Mouse (Mus musculus) intestine, embryonic 15.5 days (tissue): Measurements from ENCODE around the gene Fam187b. TPM values are rescaled to one million over a fixed set of nuclear protein-coding genes. Genes with fewer than 3 reads are reported as not detected.

Source experiments
- ATAC-seq: fragments of 200-750 bp; cut with Nextera tagmentation; 2 replicates; pipeline ENCODE4 v1.8.0; 2017; ENCODE audit warnings: moderate TSS enrichment, moderate library complexity
- H3K27ac ChIP-seq: fragments of 300-500 bp; sonication (generic); 2 replicates; pipeline ENCODE4 v1.5.1; 2015; ENCODE audit warnings: mild to moderate bottlenecking, inconsistent platforms
- H3K27me3 ChIP-seq: fragments of 300-500 bp; sonication (generic); replicated peaks from 2 replicates; pipeline ENCODE4 v1.6.1; 2015; ENCODE audit warnings: inconsistent platforms
- H3K36me3 ChIP-seq: fragments of 300-500 bp; sonication (generic); 2 replicates; pipeline ENCODE4 v1.6.1; 2015; ENCODE audit warnings: inconsistent platforms
- H3K4me1 ChIP-seq: fragments of 300-500 bp; sonication (generic); replicated peaks from 2 replicates; pipeline ENCODE4 v1.6.1; 2015; ENCODE audit warnings: inconsistent platforms
- H3K4me2 ChIP-seq: fragments of 300-500 bp; sonication (generic); replicated peaks from 2 replicates; pipeline ENCODE4 v1.6.1; 2015; ENCODE audit warnings: mild to moderate bottlenecking, inconsistent platforms
- H3K4me3 ChIP-seq: fragments of 300-500 bp; sonication (generic); replicated peaks from 2 replicates; pipeline ENCODE4 v1.5.1; 2015; ENCODE audit warnings: inconsistent platforms
- H3K9ac ChIP-seq: fragments of 300-500 bp; sonication (generic); 2 replicates; pipeline ENCODE4 v1.6.1; 2015; ENCODE audit warnings: inconsistent platforms
- H3K9me3 ChIP-seq: fragments of 300-500 bp; sonication (generic); 2 replicates; pipeline ENCODE4 v1.6.1; 2016; ENCODE audit warnings: inconsistent platforms
- WGBS: fragments of 180-500 bp; shearing (Covaris S2); methylation state at CpG from one replicate; pipeline ENCODE4 v1.1.7; 2015; 5-methylcytosine and 5-hydroxymethylcytosine counted together
- polyA plus RNA-seq: library from polyadenylated mRNA; unstranded; fragments of >200 nt; fragmentation: Nextera tagmentation; extraction: Ambion mirVana; gene quantifications from 2 replicates; pipeline ENCODE4 v1.2.1, GENCODE M21; 2015

Fam187b gene
- polyA plus RNA-seq, 1 experiment from 2014 or later: 10.1 TPM

DNA sequence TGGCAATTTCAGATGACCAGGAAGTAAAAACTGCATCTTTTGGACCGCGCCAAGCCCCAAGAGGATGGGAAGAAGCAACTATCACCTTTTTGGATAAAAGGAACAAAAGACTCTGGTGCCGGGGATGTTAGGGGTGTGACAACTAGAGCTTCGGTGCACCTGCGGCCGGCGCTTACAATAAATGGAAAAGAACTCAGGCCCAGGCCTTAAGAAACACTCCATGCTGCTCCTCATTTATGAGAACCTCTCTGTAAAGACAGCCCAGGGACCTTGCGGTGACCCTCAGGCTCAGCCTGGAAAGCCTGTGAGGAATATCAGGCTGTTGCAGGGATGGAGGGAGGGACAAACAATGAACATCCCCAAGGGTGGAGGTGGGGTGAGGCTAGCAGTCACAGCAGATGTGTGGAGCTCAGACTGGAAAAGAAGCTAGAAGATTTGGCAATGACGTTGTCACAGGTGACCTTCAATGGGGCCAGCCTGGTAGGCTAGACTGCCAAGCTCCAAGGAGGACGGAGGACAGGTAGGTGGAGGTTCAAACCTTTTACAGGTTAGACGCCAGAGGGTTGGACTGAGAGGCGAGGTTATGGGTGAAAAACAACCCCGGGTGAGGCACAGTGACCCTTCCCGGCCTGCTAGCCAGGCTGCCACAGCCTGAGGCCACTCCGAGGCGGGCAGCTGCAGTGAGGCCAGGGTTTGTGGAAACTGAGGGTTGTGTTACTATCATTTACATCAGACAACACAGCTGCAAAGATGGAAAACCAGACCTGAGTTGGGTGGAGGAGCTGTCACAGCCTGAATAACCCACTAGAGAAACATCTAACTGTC is 20.9 kb upstream of the Fam187b start:
- ATAC-seq: no peak
- Histone ChIP-seq H3K4me1 (peaks cover 9% of the 10 kb centered on the region; the same call in 1 of the 2 replicates), H3K9ac (no peak overlapping the region), H3K27me3 (no peaks in the 10 kb centered on the region), H3K27ac (no peak overlapping the region), H3K4me3 (no peak overlapping the region), H3K4me2 (no peak overlapping the region), H3K9me3 (no peaks in the 10 kb centered on the region), H3K36me3 (peaks cover 34% of the 10 kb centered on the region)
- 94% methylated on average over 16 of the region's 16 CpGs for WGBS

DNA sequence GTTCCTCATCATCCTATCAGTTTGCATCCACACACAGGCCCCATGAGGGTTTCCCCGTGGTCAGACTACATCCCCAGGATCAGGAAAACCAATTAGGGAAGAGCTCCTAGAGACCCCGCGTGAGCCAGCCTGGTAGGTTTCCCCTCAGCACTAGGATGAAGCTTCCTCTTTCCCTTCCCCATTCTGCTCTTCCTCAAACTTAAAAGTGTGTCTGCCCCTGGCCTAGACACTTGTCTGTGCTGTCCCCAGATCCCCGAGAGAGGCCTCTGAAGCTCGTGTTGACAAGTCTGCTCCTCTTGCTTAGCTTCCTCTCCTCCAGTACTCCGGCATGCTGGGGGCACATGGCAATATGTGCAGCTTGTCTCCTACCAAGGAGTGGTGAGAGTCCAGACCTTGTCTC is 20.1 kb upstream of the Fam187b start:
- 87% methylated on average over 6 of the region's 6 CpGs for WGBS
- no peaks in the 10 kb centered on the region for H3K9me3 ChIP-seq
- H3K27ac ChIP-seq: no peak overlapping the region
- H3K4me3 ChIP-seq: no peak overlapping the region
- peaks cover 34% of the 10 kb centered on the region for H3K36me3 ChIP-seq
- H3K9ac ChIP-seq: no peak overlapping the region
- no peak overlapping the region for H3K4me2 ChIP-seq
- H3K27me3 ChIP-seq: no peaks in the 10 kb centered on the region
- peaks cover 17% of the 10 kb centered on the region for H3K4me1 ChIP-seq
- no peak for ATAC-seq

DNA sequence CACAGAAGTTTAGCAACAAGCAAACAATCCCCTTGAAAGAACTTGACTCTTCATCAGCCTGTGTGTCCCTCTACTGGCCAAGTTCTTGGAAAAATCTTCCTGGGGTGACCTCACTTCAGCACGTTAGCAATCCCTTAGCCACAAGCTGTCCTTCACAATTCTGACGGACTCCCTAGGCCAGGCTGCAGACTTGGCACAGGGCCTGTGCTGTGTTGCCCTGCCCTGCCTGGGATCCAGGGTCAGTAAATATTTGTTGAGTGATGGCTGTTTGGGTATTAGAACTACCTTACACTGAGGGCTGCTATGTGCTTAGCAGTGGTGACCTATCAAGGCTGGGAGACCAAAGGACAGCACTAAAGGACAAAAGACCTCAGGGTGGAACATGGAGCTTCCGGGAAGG is 19.6 kb upstream of the Fam187b start:
- no peak overlapping the region for H3K4me2 ChIP-seq
- H3K27me3 ChIP-seq: no peaks in the 10 kb centered on the region
- H3K9ac ChIP-seq: no peak overlapping the region
- no peak overlapping the region for H3K27ac ChIP-seq
- H3K36me3 ChIP-seq: peaks cover 34% of the 10 kb centered on the region
- H3K9me3 ChIP-seq: no peaks in the 10 kb centered on the region
- peaks cover 17% of the 10 kb centered on the region for H3K4me1 ChIP-seq
- WGBS: 80% methylated on average over 3 of the region's 3 CpGs
- no peak overlapping the region for H3K4me3 ChIP-seq
- no peak for ATAC-seq

DNA sequence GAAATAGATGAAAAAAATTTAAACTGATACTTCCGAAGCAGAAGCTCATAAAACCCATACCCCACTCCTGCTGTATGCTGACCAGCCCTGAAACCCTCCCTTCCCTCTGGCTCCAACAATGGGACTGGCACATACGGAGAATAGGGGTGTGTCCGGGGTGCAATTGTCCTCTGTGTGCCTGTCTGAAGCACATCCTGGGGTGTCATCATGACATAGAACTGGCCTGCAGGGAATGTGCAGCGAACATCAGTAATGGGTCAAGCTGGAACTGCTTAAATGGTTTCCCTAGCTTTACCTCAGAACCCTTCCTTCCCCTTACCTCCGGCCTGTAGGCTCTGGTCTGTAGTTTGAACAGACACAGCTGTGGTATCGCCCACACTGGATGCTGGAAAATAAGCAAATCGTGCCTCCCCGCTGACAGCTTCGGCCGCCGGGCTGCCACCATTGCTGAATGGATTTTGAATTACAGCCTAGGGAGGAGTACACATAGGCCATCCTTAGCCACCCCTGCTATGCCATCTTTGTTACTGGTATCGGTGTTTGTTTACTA is 18.5 kb upstream of the Fam187b start:
- Histone ChIP-seq H3K4me1 (peaks cover 17% of the 10 kb centered on the region), H3K9ac (0 out of 2 replicates have a peak overlapping the region, but pooled peaks have one; percentile 99), H3K4me3 (peak overlapping the region; percentile 92; the same call in 1 of the 2 replicates), H3K27me3 (no peaks in the 10 kb centered on the region), H3K36me3 (peaks cover 28% of the 10 kb centered on the region), H3K4me2 (peak overlapping the region; percentile 81), H3K9me3 (no peaks in the 10 kb centered on the region), H3K27ac (no peak overlapping the region)
- ATAC-seq: no peak
- 73% methylated on average over 12 of the region's 12 CpGs for WGBS

DNA sequence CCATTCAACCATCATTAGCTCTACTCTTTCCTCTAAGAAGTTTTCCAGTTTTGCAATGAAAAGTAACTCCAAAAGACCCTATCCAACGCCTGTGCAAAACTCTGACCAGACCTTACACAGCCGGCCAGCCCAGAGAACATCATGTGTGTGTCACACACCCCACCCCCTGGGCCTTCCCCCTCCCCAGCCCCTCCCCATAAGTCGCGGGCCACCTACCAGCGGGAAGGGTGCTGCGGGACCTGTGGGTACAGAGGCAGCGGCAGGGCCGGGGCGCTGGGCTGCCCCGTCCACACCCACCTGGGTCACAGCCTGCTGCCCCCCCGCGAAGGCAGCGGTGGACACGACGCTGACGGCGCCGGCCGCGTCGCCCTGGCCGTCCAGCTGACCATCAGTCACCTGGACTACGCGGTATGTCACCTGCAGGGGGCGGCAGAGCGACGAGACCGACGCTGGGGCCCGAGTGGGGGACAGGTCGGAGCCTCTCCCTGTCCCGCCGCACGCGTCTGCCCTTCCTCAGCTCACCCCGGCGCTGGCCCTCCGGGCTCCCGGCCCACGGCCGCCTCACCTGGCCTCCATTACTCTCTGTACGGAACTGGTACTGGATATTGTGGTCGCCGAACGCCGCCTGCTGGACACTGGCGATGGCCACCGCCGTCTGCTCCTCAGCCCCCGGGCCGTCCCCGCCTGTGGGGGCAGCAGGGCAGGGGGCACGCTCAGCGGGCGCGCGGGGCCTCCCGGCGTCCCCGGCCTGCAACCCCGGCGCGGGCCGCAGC is 17.8 kb upstream of the Fam187b start:
- Histone ChIP-seq H3K9ac (peak overlapping the region; percentile 99), H3K4me2 (peak overlapping the region; percentile 81), H3K4me3 (peak overlapping the region; percentile 92), H3K27me3 (no peaks in the 10 kb centered on the region), H3K4me1 (peaks cover 17% of the 10 kb centered on the region), H3K36me3 (peaks cover 25% of the 10 kb centered on the region), H3K27ac (peak overlapping the region; percentile 99), H3K9me3 (no peaks in the 10 kb centered on the region)
- ATAC-seq: peak; percentile 73
- WGBS: under 1% methylated on average over 54 of the region's 64 CpGs

DNA sequence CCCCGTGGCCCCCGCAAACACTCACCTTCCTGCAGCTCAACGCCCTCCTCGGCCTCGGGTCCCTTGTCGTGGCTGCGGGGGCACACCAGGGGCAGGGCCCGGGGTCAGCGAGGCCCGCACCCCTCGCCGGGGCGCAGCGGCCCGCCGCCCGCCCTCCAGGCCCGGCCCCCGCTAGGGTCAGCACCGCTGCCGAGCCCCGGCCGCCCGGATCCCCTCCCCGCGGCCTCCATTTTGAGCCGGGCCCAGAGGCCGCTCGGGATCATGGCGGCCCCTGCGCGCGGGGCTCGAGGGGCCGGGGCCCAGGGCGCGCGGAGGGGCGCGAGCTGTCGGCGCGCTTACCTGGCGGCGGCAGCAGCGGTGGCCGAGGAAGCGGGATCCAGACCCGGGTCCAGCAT is 17.2 kb upstream of the Fam187b start:
- H3K27me3 ChIP-seq: no peaks in the 10 kb centered on the region
- WGBS: under 1% methylated on average over 36 of the region's 49 CpGs
- H3K4me2 ChIP-seq: peak overlapping the region; percentile 81
- H3K9me3 ChIP-seq: no peaks in the 10 kb centered on the region
- peak overlapping the region; percentile 92 for H3K4me3 ChIP-seq
- H3K36me3 ChIP-seq: peaks cover 23% of the 10 kb centered on the region
- peaks cover 17% of the 10 kb centered on the region for H3K4me1 ChIP-seq
- peak overlapping the region; percentile 99 for H3K27ac ChIP-seq
- peak; percentile 46 for ATAC-seq
- H3K9ac ChIP-seq: peak overlapping the region; percentile 99

DNA sequence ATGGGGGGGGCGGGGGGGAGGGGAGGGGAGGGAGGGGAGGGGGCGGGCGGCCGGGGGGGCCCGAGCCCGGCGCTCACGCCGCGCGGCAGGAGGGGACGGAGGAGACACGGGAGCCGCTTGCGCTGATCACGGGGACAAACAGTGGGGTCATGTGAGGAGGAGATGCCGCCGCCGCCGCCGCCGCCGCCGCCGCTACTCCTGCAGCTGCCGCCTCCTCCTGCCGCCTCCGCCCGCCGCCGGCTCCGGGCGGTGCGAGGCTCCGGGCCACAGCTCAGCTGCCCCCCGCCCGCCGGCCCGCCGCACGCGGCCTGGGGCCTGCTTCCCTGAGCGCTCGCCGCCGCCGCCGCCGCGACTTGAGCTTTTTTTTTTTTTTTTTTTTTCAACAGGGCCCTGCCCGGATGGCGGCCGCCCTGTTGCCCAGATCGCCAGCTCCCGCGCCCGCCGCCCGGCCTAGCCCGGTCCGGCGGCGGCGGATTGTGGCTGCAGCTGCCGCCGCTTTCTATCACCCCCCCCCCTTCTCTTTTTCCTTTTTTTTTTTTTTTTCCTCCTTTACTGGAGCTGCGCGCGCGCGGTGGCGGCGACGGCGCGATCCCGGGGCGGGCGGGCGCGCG is 16.7 kb upstream of the Fam187b start, which contains the start of gene Usf2:
Gene Usf2, minus strand, starts transcription at position 48 of the 611 bp plus-strand sequence.
- H3K4me2 ChIP-seq: peak within 1 kb of the TSS; percentile 81
- H3K27me3 ChIP-seq: no peaks in the 10 kb centered on the region
- peak within 1 kb of the TSS; percentile 92 for H3K4me3 ChIP-seq
- peak within 1 kb of the TSS; percentile 99 for H3K9ac ChIP-seq
- H3K27ac ChIP-seq: peak within 1 kb of the TSS; percentile 99
- H3K36me3 ChIP-seq: peaks cover 23% of the 10 kb centered on the region
- no peaks in the 10 kb centered on the region for H3K9me3 ChIP-seq
- H3K4me1 ChIP-seq: peaks cover 17% of the 10 kb centered on the region
- ATAC-seq: peak; percentile 64
- under 1% methylated on average over 42 of the region's 82 CpGs for WGBS

DNA sequence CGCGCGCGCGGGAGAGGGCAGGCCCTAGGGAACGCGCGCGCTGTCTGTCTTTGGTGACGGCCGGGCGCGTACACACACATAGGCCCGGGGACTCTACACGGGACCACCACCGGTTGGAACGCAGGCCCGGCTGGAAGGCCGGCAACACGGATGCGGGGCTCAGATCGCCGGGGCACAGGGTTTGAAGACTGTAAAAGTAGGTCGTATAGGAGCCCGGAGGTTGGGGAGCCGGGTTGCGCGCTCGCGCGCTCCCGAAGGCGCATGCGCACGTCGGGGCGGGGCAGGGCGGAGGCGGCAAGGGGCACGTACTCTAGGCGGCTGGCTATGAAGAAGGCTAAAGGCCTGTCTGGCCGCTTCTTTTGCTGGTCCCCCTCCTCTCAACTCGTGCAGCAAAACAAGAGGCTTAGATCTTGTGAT is 16.2 kb upstream of the Fam187b start:
- peak overlapping the region; percentile 65 for H3K4me2 ChIP-seq
- H3K4me1 ChIP-seq: peaks cover 17% of the 10 kb centered on the region
- WGBS: under 1% methylated on average over 43 of the region's 43 CpGs
- H3K9me3 ChIP-seq: no peaks in the 10 kb centered on the region
- H3K9ac ChIP-seq: peak overlapping the region; percentile 99
- ATAC-seq: peak; percentile 76
- no peaks in the 10 kb centered on the region for H3K27me3 ChIP-seq
- H3K27ac ChIP-seq: peak overlapping the region; percentile 99
- H3K36me3 ChIP-seq: peaks cover 18% of the 10 kb centered on the region
- H3K4me3 ChIP-seq: peak overlapping the region; percentile 92

DNA sequence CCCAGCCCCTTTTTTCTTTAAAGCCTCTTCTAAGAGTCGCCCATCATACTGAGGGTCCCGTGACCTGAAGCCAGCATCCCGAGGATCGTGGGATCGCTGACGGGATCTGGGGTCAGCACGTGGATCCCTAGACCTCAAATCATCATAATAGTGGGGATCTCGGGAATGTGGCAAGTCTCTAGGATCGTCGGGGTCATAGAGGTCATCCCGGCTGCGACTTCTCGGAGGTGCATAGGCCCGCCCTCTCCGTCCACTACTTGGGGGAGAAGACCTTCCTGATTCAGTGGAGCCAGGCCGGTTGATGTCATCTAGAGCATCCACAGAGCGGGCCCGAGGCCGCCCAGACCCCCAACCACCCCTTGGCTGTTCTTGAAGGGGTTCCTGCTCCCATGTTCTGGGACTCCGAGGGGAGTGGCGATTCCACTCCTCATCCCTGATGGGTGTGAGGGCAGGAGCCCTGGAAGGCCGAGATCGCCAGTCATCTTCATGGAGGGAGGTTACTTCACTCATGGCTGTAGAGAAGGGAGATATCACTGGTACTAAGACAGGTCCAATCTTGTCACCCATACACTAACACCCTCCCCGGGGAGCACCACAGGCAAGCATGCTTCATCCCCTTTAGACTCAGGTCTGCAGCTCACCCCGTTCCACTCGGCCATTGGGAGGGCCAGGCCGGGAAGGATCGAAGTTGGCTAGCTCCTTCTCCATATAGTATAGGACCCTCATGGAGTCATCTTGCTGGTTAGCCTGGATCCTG is 15.3 kb upstream of the Fam187b start:
- ATAC-seq: no peak
- H3K27ac ChIP-seq: peak overlapping the region; percentile 99
- H3K27me3 ChIP-seq: no peaks in the 10 kb centered on the region
- peak overlapping the region; percentile 92 for H3K4me3 ChIP-seq
- 69% methylated on average over 28 of the region's 28 CpGs for WGBS
- H3K9ac ChIP-seq: peak overlapping the region; percentile 99
- peak overlapping the region; percentile 65 for H3K4me2 ChIP-seq
- H3K9me3 ChIP-seq: no peaks in the 10 kb centered on the region
- peaks cover 10% of the 10 kb centered on the region for H3K36me3 ChIP-seq
- peaks cover 17% of the 10 kb centered on the region for H3K4me1 ChIP-seq

DNA sequence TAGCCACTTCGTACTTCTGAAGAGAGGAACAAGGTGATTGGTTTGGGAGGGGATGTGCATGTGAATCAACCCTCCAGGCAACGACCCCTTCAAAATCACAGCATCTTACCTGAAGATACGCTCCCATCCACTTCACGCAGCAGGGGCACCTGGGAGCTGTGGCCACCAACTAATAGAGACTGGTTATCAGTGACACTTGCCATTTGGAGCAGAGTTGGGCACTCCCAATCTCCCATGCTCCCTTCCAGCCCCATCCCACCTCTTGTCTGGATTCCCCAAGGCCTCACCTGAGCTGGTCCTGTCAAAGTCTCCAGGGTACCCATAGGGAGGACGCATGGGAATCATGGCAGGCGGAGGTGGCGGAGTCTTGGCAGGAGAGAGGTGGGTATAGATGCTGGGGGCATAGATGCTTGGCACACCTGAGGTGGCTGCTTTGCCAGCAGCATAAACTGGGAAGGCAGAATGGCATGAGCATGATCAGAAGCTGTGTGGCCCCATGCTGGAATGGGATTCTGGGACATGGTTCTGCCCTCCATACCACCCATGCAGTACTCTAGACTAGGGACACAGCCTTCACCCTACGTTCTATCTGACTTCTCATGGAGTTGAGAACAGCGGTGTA is 14.6 kb upstream of the Fam187b start:
- H3K27me3 ChIP-seq: no peaks in the 10 kb centered on the region
- WGBS: 92% methylated on average over 9 of the region's 9 CpGs
- H3K9me3 ChIP-seq: no peaks in the 10 kb centered on the region
- peaks cover 17% of the 10 kb centered on the region for H3K4me1 ChIP-seq
- H3K4me3 ChIP-seq: no peak overlapping the region
- ATAC-seq: no peak
- peaks cover 4% of the 10 kb centered on the region for H3K36me3 ChIP-seq
- H3K27ac ChIP-seq: no peak overlapping the region
- no peak overlapping the region for H3K9ac ChIP-seq
- H3K4me2 ChIP-seq: 0 out of 2 replicates have a peak overlapping the region, but pooled peaks have one; percentile 65

DNA sequence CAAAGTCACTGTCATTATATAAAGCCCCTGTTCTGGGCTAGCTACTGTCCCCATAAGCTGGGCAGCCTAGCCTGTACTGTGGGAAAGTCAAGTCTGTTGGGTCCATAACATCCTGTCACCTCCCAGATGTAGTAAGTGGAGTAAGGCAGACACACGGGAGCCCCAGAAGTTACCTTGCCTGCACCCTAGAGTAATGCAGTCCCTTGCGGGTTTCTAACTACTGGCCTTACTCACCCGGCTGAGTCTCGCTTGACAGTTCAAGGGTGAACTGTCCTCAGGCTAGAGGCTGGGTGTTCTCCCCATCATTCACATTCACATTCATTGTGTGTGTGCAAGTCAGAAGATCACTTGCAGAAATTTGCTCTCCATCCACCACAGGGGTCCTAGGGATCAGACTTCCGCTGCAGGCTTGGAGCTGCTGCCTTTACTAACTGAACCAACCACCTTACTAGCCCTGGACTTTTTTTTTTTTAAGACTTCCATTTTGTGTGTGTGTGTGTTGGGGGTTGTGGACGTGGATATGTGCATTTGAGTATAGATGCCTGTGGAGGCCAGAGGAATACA is 13.7 kb upstream of the Fam187b start:
- no peak overlapping the region for H3K4me3 ChIP-seq
- WGBS: 86% methylated on average over 6 of the region's 6 CpGs
- H3K4me1 ChIP-seq: peaks cover 17% of the 10 kb centered on the region
- H3K9ac ChIP-seq: no peak overlapping the region
- ATAC-seq: no peak
- no peak overlapping the region for H3K27ac ChIP-seq
- no peak overlapping the region for H3K4me2 ChIP-seq
- H3K36me3 ChIP-seq: no peaks in the 10 kb centered on the region; the same call in 1 of the 2 replicates
- no peaks in the 10 kb centered on the region for H3K9me3 ChIP-seq
- H3K27me3 ChIP-seq: no peaks in the 10 kb centered on the region
